Mouse (Mus musculus) ovary, postnatal 10 days (tissue): ENCODE measurements around the gene Npr2.

Experiments
- DNase-seq: peaks from one replicate; pipeline ENCODE4 v3.0.0; 2022; ENCODE audit warnings: low spot score

The Npr2 gene

GRCm38 (mm10) chr4:43672070-43672469, 40.3 kb downstream of the Npr2 start:
- peak; percentile 75 for DNase-seq

GRCm38 (mm10) chr4:43673703-43674102, 42.0 kb downstream of the Npr2 start:
- no peak for DNase-seq

- DNase-seq = no peak
Observed at GRCm38 (mm10) chr4:43674974-43675373, 43.2 kb downstream of the Npr2 start.

- DNase-seq = no peak
Observed at GRCm38 (mm10) chr4:43675608-43676007, 43.9 kb downstream of the Npr2 start.

GRCm38 (mm10) chr4:43678541-43678940, 46.8 kb downstream of the Npr2 start:
- no peak for DNase-seq

- DNase-seq = no peak
Observed at GRCm38 (mm10) chr4:43679416-43680043, 47.8 kb downstream of the Npr2 start.

- DNase-seq = no peak
Observed at GRCm38 (mm10) chr4:43690021-43690420, 58.3 kb downstream of the Npr2 start.

- no peak for DNase-seq
Observed at GRCm38 (mm10) chr4:43691026-43691425, 59.3 kb downstream of the Npr2 start.

GRCm38 (mm10) chr4:43693806-43694241, 62.1 kb downstream of the Npr2 start:
- no peak for DNase-seq

GRCm38 (mm10) chr4:43694439-43695248, 62.9 kb downstream of the Npr2 start:
- DNase-seq = no peak

- no peak for DNase-seq
Observed at GRCm38 (mm10) chr4:43695249-43695671, 63.5 kb downstream of the Npr2 start.

- no peak for DNase-seq
Observed at GRCm38 (mm10) chr4:43696561-43696960, 64.8 kb downstream of the Npr2 start.

- DNase-seq = no peak
Observed at GRCm38 (mm10) chr4:43700707-43701106, 69.0 kb downstream of the Npr2 start, which contains the start of gene Olfr70. Gene Olfr70 (minus strand): TSS chr4:43700807.
